Mouse (Mus musculus): Measurements from ENCODE around the gene Slc1a3.

GRCm38 (mm10) chr15:8625370-8625769 is 85.2 kb downstream of the Slc1a3 start:
- TF ChIP-seq GATA1 (IDR thresholded peaks at IDR 0.05; ENCODE audit: borderline replicate concordance, low read length) (no peak), FLI1 (IDR thresholded peaks at IDR 0.05; ENCODE audit: low read length) (no peak)
